Mouse (Mus musculus) lung, adult 2 months (tissue): ENCODE data around the gene Stk10.

Source experiments
- CTCF ChIP-seq: fragments of 200-500 bp; IDR thresholded peaks from 2 replicates; pipeline ENCODE4 v1.5.1; 2011; ENCODE audit warnings: mild to moderate bottlenecking, low read length, control low read depth; ENCODE audit not compliant: insufficient read depth
- POLR2A ChIP-seq: fragments of 200-500 bp; IDR thresholded peaks from 2 replicates; pipeline ENCODE4 v1.6.1; 2011; ENCODE audit warnings: low read depth, mild to moderate bottlenecking, control low read depth, low read length, borderline replicate concordance; ENCODE audit errors: extremely low read depth

GRCm38 (mm10) chr11:32642249-32642876 lies 109.3 kb downstream of the Stk10 start, which contains the start of gene Fbxw11:
- peak; percentile 93; the same call in 1 of the 2 replicates for TF ChIP-seq POLR2A
- no peak for TF ChIP-seq CTCF
